Mouse (Mus musculus) bone marrow, adult 2 months (tissue): ENCODE data around the gene Fyb.
A peak's percentile ranks its signal among the peaks of the same experiment; 100 is the strongest.

Experiments
- CTCF ChIP-seq: fragments of 200-500 bp; IDR thresholded peaks from 2 replicates; pipeline ENCODE4 v1.5.1; 2011; ENCODE audit warnings: low read length, control low read depth; ENCODE audit not compliant: control insufficient read depth, insufficient read depth
- POLR2A ChIP-seq: fragments of 200-500 bp; IDR thresholded peaks from 2 replicates; pipeline ENCODE4 v1.6.1; 2011; ENCODE audit warnings: low read depth, mild to moderate bottlenecking, control low read depth, low read length, borderline replicate concordance; ENCODE audit not compliant: control insufficient read depth

- TF ChIP-seq CTCF: peak; percentile 64
- no peak for TF ChIP-seq POLR2A
Measured at GRCm38 (mm10) chr15:6702164-6702563, 179.5 kb downstream of the Fyb start.
